Mouse (Mus musculus): Measurements from ENCODE around the gene Exosc10. TPM values are rescaled to one million over a fixed set of nuclear protein-coding genes. Genes with fewer than 3 reads are reported as not detected.

The Exosc10 gene
- polyA plus RNA-seq, 1 experiment: 37.0 TPM

DNA sequence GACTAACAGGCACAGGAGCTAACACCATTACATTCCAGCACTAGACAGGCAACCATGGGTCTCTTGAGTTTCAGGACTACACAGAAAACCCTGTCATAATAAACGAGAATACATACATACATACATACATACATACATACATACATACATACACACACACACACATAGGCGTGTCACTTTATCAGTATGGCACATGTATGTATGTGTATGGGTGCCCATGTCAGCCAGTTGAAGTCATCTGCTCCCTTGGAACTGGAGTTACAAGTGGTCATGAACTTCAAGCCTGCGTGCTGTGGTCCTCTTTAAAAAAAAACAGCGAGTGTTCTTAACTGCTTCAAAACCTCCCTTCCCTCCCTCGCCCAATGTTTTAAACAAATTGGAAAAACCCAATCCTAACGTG is 463 bp upstream of the Exosc10 start:
- TF ChIP-seq MYOG (IDR thresholded peaks at IDR 0.05; ENCODE audit: control insufficient read depth in 1 of 3, insufficient read depth in 1 of 3, insufficient read length in 2 of 3, low read depth in 2 of 3) (no peak), MAX (IDR thresholded peaks at IDR 0.05; ENCODE audit: low read depth) (no peak), TCF3 (IDR thresholded peaks at IDR 0.05; ENCODE audit: insufficient read length, low read depth) (no peak), MYOD1 (IDR thresholded peaks at IDR 0.05; ENCODE audit: control insufficient read depth in 1 of 3, insufficient read length in 2 of 3, low read depth in 2 of 3) (no peak), E2F4 (IDR thresholded peaks at IDR 0.05; ENCODE audit: insufficient read depth) (no peak), TCF12 (IDR thresholded peaks at IDR 0.05; ENCODE audit: insufficient read depth, poor library complexity, severe bottlenecking) (no peak), SRF (IDR thresholded peaks at IDR 0.05; ENCODE audit: control insufficient read depth, insufficient read length, low read depth) (no peak), POLR2A (IDR thresholded peaks at IDR 0.05; ENCODE audit: insufficient read length, low read depth) (no peak), USF1 (IDR thresholded peaks at IDR 0.05; ENCODE audit: low read depth) (no peak), REST (IDR thresholded peaks at IDR 0.05; ENCODE audit: insufficient read depth, insufficient read length) (no peak), CEBPB (IDR thresholded peaks at IDR 0.05; ENCODE audit: insufficient read depth, poor library complexity, severe bottlenecking) (no peak), POLR2AphosphoS2 (IDR thresholded peaks at IDR 0.05; ENCODE audit: insufficient read length, low read depth) (no peak)
- H3K27me3 ChIP-seq (ENCODE audit: control insufficient read depth, insufficient read depth, insufficient read length): no peaks in the 10 kb centered on the region
- peak overlapping the region; percentile 70 for H3K4me3 ChIP-seq
- H3K4me2 ChIP-seq (ENCODE audit: low read depth): peak overlapping the region; percentile 70
- H3K79me2 ChIP-seq (ENCODE audit: control insufficient read depth, insufficient read depth): peaks cover 14% of the 10 kb centered on the region
- peak overlapping the region; percentile 87 for H3ac ChIP-seq (ENCODE audit: control insufficient read depth, insufficient read length)
- peaks cover 18% of the 10 kb centered on the region for H3K36me3 ChIP-seq (ENCODE audit: control insufficient read depth, insufficient read depth)

DNA sequence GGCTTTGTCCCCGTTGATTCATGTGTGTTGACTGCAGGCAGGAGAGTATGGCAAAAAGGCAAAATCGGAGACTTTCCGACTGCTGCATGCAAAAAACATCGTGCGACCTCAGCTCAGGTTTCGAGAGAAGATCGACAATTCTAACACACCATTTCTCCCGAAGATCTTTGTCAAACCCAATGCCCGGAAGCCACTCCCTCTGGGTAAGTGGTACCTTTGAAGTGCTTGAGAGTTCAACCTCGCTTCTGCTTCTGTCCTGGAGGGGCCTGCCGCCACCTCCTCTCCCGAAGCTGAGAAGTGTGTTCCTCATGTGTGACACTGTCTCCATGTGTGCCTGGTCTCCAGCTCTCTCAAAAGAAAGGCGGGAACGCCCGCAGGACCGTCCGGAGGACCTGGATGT is 4.4 kb downstream of the Exosc10 start:
- H3K79me2 ChIP-seq (ENCODE audit: control insufficient read depth, insufficient read depth): peaks cover 14% of the 10 kb centered on the region
- TF ChIP-seq REST (IDR thresholded peaks at IDR 0.05; ENCODE audit: insufficient read depth, insufficient read length) (no peak), CEBPB (IDR thresholded peaks at IDR 0.05; ENCODE audit: insufficient read depth, poor library complexity, severe bottlenecking) (no peak), SRF (IDR thresholded peaks at IDR 0.05; ENCODE audit: control insufficient read depth, insufficient read length, low read depth) (no peak), TCF3 (IDR thresholded peaks at IDR 0.05; ENCODE audit: insufficient read length, low read depth) (no peak), E2F4 (IDR thresholded peaks at IDR 0.05; ENCODE audit: insufficient read depth) (no peak), USF1 (IDR thresholded peaks at IDR 0.05; ENCODE audit: low read depth) (no peak), TCF12 (IDR thresholded peaks at IDR 0.05; ENCODE audit: insufficient read depth, poor library complexity, severe bottlenecking) (no peak), POLR2A (IDR thresholded peaks at IDR 0.05; ENCODE audit: insufficient read length, low read depth) (no peak), MYOG (IDR thresholded peaks at IDR 0.05; ENCODE audit: control insufficient read depth in 1 of 3, insufficient read depth in 1 of 3, insufficient read length in 2 of 3, low read depth in 2 of 3) (no peak), POLR2AphosphoS2 (IDR thresholded peaks at IDR 0.05; ENCODE audit: insufficient read length, low read depth) (no peak), MAX (IDR thresholded peaks at IDR 0.05; ENCODE audit: low read depth) (no peak), MYOD1 (IDR thresholded peaks at IDR 0.05; ENCODE audit: control insufficient read depth in 1 of 3, insufficient read length in 2 of 3, low read depth in 2 of 3) (no peak)
- no peak overlapping the region for H3ac ChIP-seq (ENCODE audit: control insufficient read depth, insufficient read length)

DNA sequence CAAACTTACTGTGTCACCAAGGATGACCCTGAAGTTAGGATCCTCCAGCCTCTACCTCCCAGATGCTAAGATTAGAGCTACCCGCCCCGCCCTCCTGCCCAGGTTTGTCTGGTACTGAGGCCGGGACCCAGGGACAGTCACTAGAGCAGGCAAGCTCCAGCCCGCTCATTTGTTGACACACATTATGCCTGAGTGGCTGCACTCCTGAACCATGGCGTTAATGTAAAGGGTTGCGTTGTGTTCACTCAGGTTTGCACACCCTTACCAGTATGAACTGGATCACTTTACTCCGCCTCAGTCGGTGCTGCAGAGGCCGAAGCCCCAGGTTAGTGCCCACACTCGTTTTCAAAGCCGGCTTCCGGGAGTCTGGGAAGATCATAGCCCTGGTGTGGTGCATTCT is 5.4 kb downstream of the Exosc10 start:
- Histone ChIP-seq H3K27me3 (ENCODE audit: control insufficient read depth, insufficient read depth, insufficient read length) (no peaks in the 10 kb centered on the region), H3K4me2 (ENCODE audit: low read depth) (no peak overlapping the region), H3K36me3 (ENCODE audit: control insufficient read depth, insufficient read depth) (peaks cover 44% of the 10 kb centered on the region), H3ac (ENCODE audit: control insufficient read depth, insufficient read length) (no peak overlapping the region), H3K79me2 (ENCODE audit: control insufficient read depth, insufficient read depth) (peaks cover 14% of the 10 kb centered on the region), H3K4me3 (no peak overlapping the region)
- TF ChIP-seq CEBPB (IDR thresholded peaks at IDR 0.05; ENCODE audit: insufficient read depth, poor library complexity, severe bottlenecking) (no peak), USF1 (IDR thresholded peaks at IDR 0.05; ENCODE audit: low read depth) (no peak), REST (IDR thresholded peaks at IDR 0.05; ENCODE audit: insufficient read depth, insufficient read length) (no peak), POLR2A (IDR thresholded peaks at IDR 0.05; ENCODE audit: insufficient read length, low read depth) (no peak)

More for the DNA sequence above, 4.4 kb downstream of the Exosc10 start:
- Histone ChIP-seq H3K36me3 (ENCODE audit: control insufficient read depth, insufficient read depth) (peaks cover 36% of the 10 kb centered on the region), H3K4me2 (ENCODE audit: low read depth) (no peak overlapping the region), H3K27me3 (ENCODE audit: control insufficient read depth, insufficient read depth, insufficient read length) (no peaks in the 10 kb centered on the region), H3K4me3 (no peak overlapping the region)

DNA sequence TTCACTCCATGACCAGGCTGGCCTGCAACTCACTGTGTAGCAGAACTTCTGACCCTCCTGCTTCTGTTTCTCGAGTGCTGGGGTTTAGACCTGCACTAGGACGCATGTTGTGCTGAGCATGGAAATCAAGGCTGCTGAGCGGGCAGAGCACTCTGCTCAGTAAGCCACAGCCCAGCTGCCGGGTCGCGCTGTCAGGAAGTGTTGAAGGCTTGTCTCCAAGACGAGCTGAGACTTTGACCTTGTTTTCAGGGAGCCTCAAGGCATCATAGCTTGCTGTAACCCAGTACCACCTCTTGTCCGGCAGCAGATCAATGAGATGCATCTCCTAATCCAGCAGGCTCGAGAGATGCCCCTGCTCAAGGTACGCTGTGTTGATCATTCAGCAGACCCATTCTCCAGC is 11.9 kb downstream of the Exosc10 start:
- H3K4me2 ChIP-seq (ENCODE audit: low read depth): no peak overlapping the region
- no peaks in the 10 kb centered on the region for H3K27me3 ChIP-seq (ENCODE audit: control insufficient read depth, insufficient read depth, insufficient read length)
- peaks cover 38% of the 10 kb centered on the region for H3K36me3 ChIP-seq (ENCODE audit: control insufficient read depth, insufficient read depth)
- no peak overlapping the region for H3ac ChIP-seq (ENCODE audit: control insufficient read depth, insufficient read length)
- no peak overlapping the region for H3K4me3 ChIP-seq
- no peaks in the 10 kb centered on the region for H3K79me2 ChIP-seq (ENCODE audit: control insufficient read depth, insufficient read depth)
- TF ChIP-seq REST (IDR thresholded peaks at IDR 0.05; ENCODE audit: insufficient read depth, insufficient read length): no peak
- no peak for TF ChIP-seq TCF12 (IDR thresholded peaks at IDR 0.05; ENCODE audit: insufficient read depth, poor library complexity, severe bottlenecking)
- no peak for TF ChIP-seq MYOG (IDR thresholded peaks at IDR 0.05; ENCODE audit: control insufficient read depth in 1 of 3, insufficient read depth in 1 of 3, insufficient read length in 2 of 3, low read depth in 2 of 3)

GRCm38 (mm10) chr4:148570693-148571295 is 12.6 kb downstream of the Exosc10 start:
- H3K4me2 ChIP-seq (ENCODE audit: low read depth): no peak overlapping the region
- H3K4me3 ChIP-seq: no peak overlapping the region
- H3ac ChIP-seq (ENCODE audit: control insufficient read depth, insufficient read length): no peak overlapping the region
- H3K27me3 ChIP-seq (ENCODE audit: control insufficient read depth, insufficient read depth, insufficient read length): no peaks in the 10 kb centered on the region
- no peaks in the 10 kb centered on the region for H3K79me2 ChIP-seq (ENCODE audit: control insufficient read depth, insufficient read depth)
- peaks cover 39% of the 10 kb centered on the region for H3K36me3 ChIP-seq (ENCODE audit: control insufficient read depth, insufficient read depth)
- TF ChIP-seq POLR2A (IDR thresholded peaks at IDR 0.05; ENCODE audit: insufficient read length, low read depth) (no peak), USF1 (IDR thresholded peaks at IDR 0.05; ENCODE audit: low read depth) (no peak), REST (IDR thresholded peaks at IDR 0.05; ENCODE audit: insufficient read depth, insufficient read length) (no peak), MYOG (IDR thresholded peaks at IDR 0.05; ENCODE audit: control insufficient read depth in 1 of 3, insufficient read depth in 1 of 3, insufficient read length in 2 of 3, low read depth in 2 of 3) (no peak), CEBPB (IDR thresholded peaks at IDR 0.05; ENCODE audit: insufficient read depth, poor library complexity, severe bottlenecking) (no peak), TCF3 (IDR thresholded peaks at IDR 0.05; ENCODE audit: insufficient read length, low read depth) (no peak), SRF (IDR thresholded peaks at IDR 0.05; ENCODE audit: control insufficient read depth, insufficient read length, low read depth) (no peak), MYOD1 (IDR thresholded peaks at IDR 0.05; ENCODE audit: control insufficient read depth in 1 of 3, insufficient read length in 2 of 3, low read depth in 2 of 3) (no peak), E2F4 (IDR thresholded peaks at IDR 0.05; ENCODE audit: insufficient read depth) (no peak), TCF12 (IDR thresholded peaks at IDR 0.05; ENCODE audit: insufficient read depth, poor library complexity, severe bottlenecking) (no peak), POLR2AphosphoS2 (IDR thresholded peaks at IDR 0.05; ENCODE audit: insufficient read length, low read depth) (no peak), MAX (IDR thresholded peaks at IDR 0.05; ENCODE audit: low read depth) (no peak)

Measured in myocyte (in vitro differentiated cells).